Comparison of ENCODE assay signal across 8 mouse cellular contexts in genomic region chr11:61958706-61959105, GRCm38 (mm10). TPM values are rescaled to one million over a fixed set of nuclear protein-coding genes. Genes with fewer than 3 reads are reported as not detected.
DNase-seq lines count a peak whose midpoint lies in the region; ATAC-seq and TF ChIP-seq lines count a peak whose summit lies in the region.
"Not testable (repeated sequence)": the region's sequence is repeated elsewhere in the genome, so short reads cannot be mapped to it uniquely, and the experiment has no call there.

No protein-coding gene starts in this region.

- peak overlapping the region; percentile 95; the same call in 1 of the 2 replicates for H3K27ac ChIP-seq in liver, embryonic 11.5 days (ENCODE audit: low read depth, low read length)
- peak overlapping the region; percentile 88 for H3K27ac ChIP-seq in liver, embryonic 14.5 days
- H3K27ac ChIP-seq in liver, postnatal 0 days (ENCODE audit: low read depth) = peak overlapping the region; percentile 99

- 58% methylated on average over 6 of the region's 6 CpGs for WGBS in liver, embryonic 11.5 days
- 39% methylated on average over 6 of the region's 6 CpGs for WGBS in liver, embryonic 14.5 days (ENCODE audit: insufficient replicate concordance)
- 51% methylated on average over 6 of the region's 6 CpGs for WGBS in liver, postnatal 0 days (ENCODE audit: insufficient replicate concordance)

- H3K27me3 ChIP-seq in G1E (ENCODE audit: insufficient read depth, low read length); liver, embryonic 11.5 days (replicated peaks; ENCODE audit: control insufficient read depth, insufficient read depth, low read length); liver, embryonic 14.5 days (ENCODE audit: control insufficient read depth, insufficient read depth, low read length): not testable (repeated sequence)
- peaks cover 19% of the 10 kb centered on the region for H3K27me3 ChIP-seq in liver, postnatal 0 days (ENCODE audit: insufficient read depth, low read length)

- not testable (repeated sequence) for DNase-seq in G1E (ENCODE audit: low spot score); liver, embryonic 11.5 days (ENCODE audit: low spot score); liver, embryonic 14.5 days (ENCODE audit: low read depth in 3 of 3, low spot score in 3 of 3); liver, postnatal 0 days
- DNase-seq in cerebellum, adult 11-12 months = peak; percentile 59
- peak; percentile 50 for DNase-seq in cerebellum, adult 9-10 months

- not testable (repeated sequence) for TF ChIP-seq EP300 in liver, embryonic 14.5 days (IDR thresholded peaks at IDR 0.05; ENCODE audit: low read depth); liver, postnatal 0 days (IDR thresholded peaks at IDR 0.05; ENCODE audit: low read depth)

- peak overlapping the region; percentile 95 for H3K4me2 ChIP-seq in liver, embryonic 11.5 days
- peak overlapping the region; percentile 66 for H3K4me2 ChIP-seq in liver, embryonic 14.5 days (ENCODE audit: low read depth)
- peak overlapping the region; percentile 57 for H3K4me2 ChIP-seq in liver, postnatal 0 days (ENCODE audit: low read depth, low read length)

- not testable (repeated sequence) for TF ChIP-seq CTCF in G1E (IDR thresholded peaks at IDR 0.05; ENCODE audit: low read depth, low read length); liver, postnatal 0 days (IDR thresholded peaks at IDR 0.05; ENCODE audit: low read depth)
- TF ChIP-seq CTCF in liver, embryonic 14.5 days (IDR thresholded peaks at IDR 0.05; ENCODE audit: low read depth) = peak; percentile 41; the same call in 1 of the 2 replicates

- H3K4me1 ChIP-seq in G1E (ENCODE audit: insufficient read depth, low read depth, low read length) = peaks cover 30% of the 10 kb centered on the region
- H3K4me1 ChIP-seq in liver, embryonic 11.5 days (replicated peaks; ENCODE audit: control insufficient read depth, insufficient read depth, low read length) = peaks cover 23% of the 10 kb centered on the region
- peaks cover 33 to 45% of the 10 kb centered on the region in 2 experiments for H3K4me1 ChIP-seq in liver, embryonic 14.5 days (replicated peaks; ENCODE audit: control insufficient read depth in 2 of 2, insufficient read depth in 2 of 2, low read length in 1 of 2)
- H3K4me1 ChIP-seq in liver, postnatal 0 days (ENCODE audit: insufficient read depth) = peaks cover 15% of the 10 kb centered on the region

- not testable (repeated sequence) for ATAC-seq in G1E (ENCODE audit: extremely low read depth, insufficient number of reproducible peaks, low FRiP score, poor library complexity, severe bottlenecking); liver, embryonic 11.5 days (replicated peaks; ENCODE audit: low FRiP score); liver, embryonic 14.5 days (ENCODE audit: insufficient read depth); liver, postnatal 0 days
- peak; percentile 53 for ATAC-seq in erythroblast, adult 5-6 weeks (replicated peaks; ENCODE audit: low FRiP score, poor library complexity, severe bottlenecking)
- ATAC-seq in frontal cortex, adult (ENCODE audit: low TSS enrichment) = 0 out of 2 replicates have a peak, but pooled peaks have one; percentile 38

- H3K4me3 ChIP-seq in G1E (ENCODE audit: low read depth, low read length) = peak overlapping the region; percentile 35; the same call in 1 of the 2 replicates
- peak overlapping the region; percentile 92 for H3K4me3 ChIP-seq in liver, embryonic 11.5 days (ENCODE audit: low read depth, low read length)
- H3K4me3 ChIP-seq in liver, embryonic 14.5 days (ENCODE audit: insufficient read depth in 1 of 2, low read depth in 2 of 2, low read length in 2 of 2) = peak overlapping the region; percentile 47 to 100
- peak overlapping the region; percentile 79 for H3K4me3 ChIP-seq in liver, postnatal 0 days (ENCODE audit: low read depth, low read length)

- peak overlapping the region; percentile 44; the same call in 1 of the 2 replicates for H3K9ac ChIP-seq in liver, embryonic 11.5 days (ENCODE audit: low read depth, low read length)
- H3K9ac ChIP-seq in liver, embryonic 14.5 days (replicated peaks) = peak overlapping the region; percentile 82
- H3K9ac ChIP-seq in liver, postnatal 0 days (replicated peaks) = peak overlapping the region; percentile 76

- not testable (repeated sequence) for H3K9me3 ChIP-seq in G1E (replicated peaks); liver, embryonic 11.5 days (ENCODE audit: control insufficient read depth, low read length); liver, embryonic 14.5 days (ENCODE audit: control insufficient read depth, low read length); liver, postnatal 0 days (ENCODE audit: low read length)

- not testable (repeated sequence) for H3K36me3 ChIP-seq in G1E (replicated peaks); liver, embryonic 11.5 days (ENCODE audit: control insufficient read depth, insufficient read depth, low read length); liver, embryonic 14.5 days (replicated peaks; ENCODE audit: control insufficient read depth, insufficient read depth, low read depth); liver, postnatal 0 days (replicated peaks; ENCODE audit: insufficient read depth, low read length)

RNA-seq across cellular contexts. Expression of gene Specc1, which starts 2.1 kb away (rescaled TPM):
- total RNA-seq in G1E (2014; fragmentation: Nextera tagmentation) (15.0 and 76.6 TPM in 2 replicates), G1E (2017) (10.4 and 12.1 TPM in 2 replicates)
- 1.6 and 2.4 TPM in 2 replicates for polyA plus RNA-seq in G1E (2012)
- 950 and 990 TPM in 2 replicates for total RNA-seq in erythroblast, adult 5-6 weeks (2015; ENCODE audit: low replicate concordance)
- total RNA-seq in erythroblast, adult 5-6 weeks (2017; ENCODE audit: low replicate concordance) = 2,020 and 2,075 TPM in 2 replicates
- polyA plus RNA-seq in liver, embryonic 11.5 days (2014; fragmentation: Nextera tagmentation; extraction: Ambion mirVana) = 23.6 and 23.7 TPM in 2 replicates
- 23.5 and 26.2 TPM in 2 replicates for polyA plus RNA-seq in liver, embryonic 14.5 days (2012; rRNA removed)
- polyA plus RNA-seq in liver, embryonic 14.5 days (2014; fragmentation: Nextera tagmentation; extraction: Ambion mirVana) = 40.5 and 43.5 TPM in 2 replicates
- 19.1 and 20.7 TPM in 2 replicates for polyA plus RNA-seq in liver, postnatal 0 days (2015; fragmentation: Nextera tagmentation; extraction: Ambion mirVana)

RNA-seq across cellular contexts. Expression of gene Akap10, which starts 28.7 kb away (rescaled TPM):
- total RNA-seq in G1E (2014; fragmentation: Nextera tagmentation) (30.3 and 36.2 TPM in 2 replicates), G1E (2017) (33.3 and 34.3 TPM in 2 replicates)
- polyA plus RNA-seq in G1E (2012) = 20.4 and 27.2 TPM in 2 replicates
- total RNA-seq in erythroblast, adult 5-6 weeks (2015; ENCODE audit: low replicate concordance) = 20.4 and 22.8 TPM in 2 replicates
- total RNA-seq in erythroblast, adult 5-6 weeks (2017; ENCODE audit: low replicate concordance) = 18.3 and 20.4 TPM in 2 replicates
- polyA plus RNA-seq in liver, embryonic 11.5 days (2014; fragmentation: Nextera tagmentation; extraction: Ambion mirVana) = 17.9 and 19.4 TPM in 2 replicates
- 5.4 and 6.5 TPM in 2 replicates for polyA plus RNA-seq in liver, embryonic 14.5 days (2012; rRNA removed)
- 5.7 and 6.3 TPM in 2 replicates for polyA plus RNA-seq in liver, embryonic 14.5 days (2014; fragmentation: Nextera tagmentation; extraction: Ambion mirVana)
- polyA plus RNA-seq in liver, postnatal 0 days (2015; fragmentation: Nextera tagmentation; extraction: Ambion mirVana) = 4.2 and 4.9 TPM in 2 replicates

Comparison
In these comparisons a context has a peak if more than half of its experiments do, and no peak if none do; other contexts are left out.
1. H3K4me3 ChIP-seq: peak in every context shown above with its lines; median percentile 92 in liver, embryonic 11.5 days; 79 in liver, postnatal 0 days; 74 in liver, embryonic 14.5 days; 35 in G1E.